Mouse (Mus musculus) heart, adult 2 months (tissue): ENCODE results near the gene Grid2.

Source experiments
- CTCF ChIP-seq: fragments of 200-600 bp; IDR thresholded peaks from 2 replicates; pipeline ENCODE4 v1.8.1; 2022; ENCODE audit warnings: antibody characterized with exemption, mild to moderate bottlenecking, moderate library complexity
- POLR2A ChIP-seq: fragments of 200-500 bp; IDR thresholded peaks from 2 replicates; pipeline ENCODE4 v1.6.1; 2011; ENCODE audit warnings: mild to moderate bottlenecking, low read depth, low read length, control low read depth; ENCODE audit not compliant: insufficient read depth

DNA sequence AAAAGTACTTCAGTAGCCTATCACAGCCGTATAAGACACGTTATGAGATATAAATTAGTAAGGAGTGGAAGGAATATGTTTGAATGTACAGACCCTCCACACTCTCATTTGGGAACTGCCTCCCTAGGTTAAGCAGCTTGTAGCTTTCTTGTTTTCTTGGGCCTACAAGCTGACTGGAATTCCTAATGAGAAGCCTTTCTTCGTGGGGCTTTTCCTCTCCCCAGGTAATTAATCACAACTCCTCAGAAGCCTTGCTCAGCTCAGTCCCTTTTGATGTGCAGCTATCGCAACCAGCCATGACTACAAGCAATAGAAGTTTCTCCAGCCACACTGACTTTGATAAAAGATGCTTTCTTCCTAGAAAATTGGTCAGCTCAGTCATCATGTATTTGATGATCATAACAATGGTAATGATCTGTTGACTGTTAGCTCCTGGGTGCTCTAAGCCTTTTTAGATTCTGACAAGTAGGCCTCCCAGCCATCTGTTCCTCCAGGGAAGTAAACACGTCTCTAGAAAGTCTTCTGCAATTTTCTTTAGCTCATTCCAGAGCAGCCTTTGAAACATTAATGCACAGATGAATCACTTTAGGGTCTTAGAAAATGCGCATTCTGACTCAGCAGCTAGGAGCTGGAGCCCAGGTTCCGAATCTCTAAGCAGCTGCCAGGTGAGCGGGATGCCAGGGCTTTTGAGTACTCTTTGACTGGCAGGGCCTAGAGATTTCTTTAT, 946.9 kb downstream of the Grid2 start:
- TF ChIP-seq CTCF (no peak), POLR2A (no peak)
